Mouse (Mus musculus) frontal cortex, adult 2 months (tissue): ENCODE data around the gene Chfr. TPM values are rescaled to one million over a fixed set of nuclear protein-coding genes. Genes with fewer than 3 reads are reported as not detected.

Source experiments
- DNase-seq, 2 experiments: peaks; one replicate each; pipeline ENCODE4 v3.0.0; 2022; ENCODE audit warnings: low spot score in 1 of 2; ENCODE audit errors: extremely low spot score in 1 of 2
- polyA plus RNA-seq: library from polyadenylated mRNA; depleted of rRNA; stranded (reverse); fragments of >200 nt; gene quantifications from 2 replicates; pipeline ENCODE4 v1.2.3, GENCODE M21; 2012; rRNA removed

Gene Chfr
- 78.1 and 83.8 TPM in 2 replicates for polyA plus RNA-seq

- DNase-seq, result peak; percentile 98 to 100
Measured at GRCm38 (mm10) chr5:110135293-110136086, at the start of gene Chfr. Chfr (plus strand) TSS chr5:110135842.

DNA sequence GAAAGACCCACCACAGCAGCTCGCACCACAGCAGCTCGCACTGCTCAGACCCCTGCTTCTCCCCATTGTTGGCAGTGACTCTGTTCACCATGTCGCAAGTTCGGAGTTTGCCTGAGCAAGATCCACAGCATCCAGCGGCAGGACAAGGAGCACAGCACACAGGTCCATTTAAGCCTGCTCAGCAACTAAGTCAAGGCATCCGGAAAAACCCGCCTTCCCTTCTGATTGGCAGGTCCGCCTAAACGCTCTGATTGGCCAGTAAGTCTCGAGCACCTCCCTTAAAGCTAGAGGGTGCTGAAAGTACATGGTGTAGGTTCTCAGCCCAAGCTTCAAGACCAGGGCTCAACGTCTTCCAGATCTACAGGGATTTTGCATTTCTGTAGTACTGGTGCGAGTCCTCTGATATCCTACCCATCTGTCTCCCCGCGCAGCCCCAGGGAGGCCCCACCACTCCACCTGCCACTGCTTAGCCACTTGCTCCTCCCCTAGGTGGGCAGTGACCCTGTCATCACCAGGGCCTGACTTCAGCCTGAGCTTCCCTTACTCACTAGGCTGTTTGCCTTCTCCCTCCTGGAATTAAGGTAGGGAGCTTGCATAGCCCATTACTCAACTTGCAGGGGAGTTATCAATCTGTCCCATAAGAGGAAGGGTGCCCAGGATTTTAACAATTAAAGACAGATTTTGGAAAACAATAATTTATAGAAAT lies 49.3 kb upstream of the Chfr start:
- no peak for DNase-seq

DNA sequence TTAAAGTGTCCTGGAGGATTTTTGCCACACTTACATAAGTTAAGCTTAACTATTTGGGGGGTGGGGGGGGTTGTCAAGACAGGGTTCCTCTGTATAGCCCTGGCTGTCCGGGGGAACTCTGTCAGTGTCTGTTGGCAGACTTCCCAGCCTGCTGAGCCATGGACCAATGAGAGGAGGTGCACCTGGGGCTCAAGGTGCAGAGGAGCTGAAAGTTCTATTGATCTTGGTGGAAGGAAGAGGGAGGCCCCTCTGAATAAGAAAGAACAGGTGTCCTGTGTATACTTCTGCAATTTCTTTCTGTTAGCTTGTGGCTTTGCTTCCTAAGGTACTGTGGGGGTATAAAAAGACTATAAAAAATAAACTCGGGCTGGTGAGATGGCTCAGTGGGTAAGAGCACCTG lies 44.1 kb upstream of the Chfr start:
- no peak for DNase-seq

- DNase-seq, result peak; percentile 90 to 92
Measured at GRCm38 (mm10) chr5:110094030-110094846, 41.4 kb upstream of the Chfr start, which contains the start of gene Gm35315. Gm35315 (minus strand) TSS chr5:110094420.

DNA sequence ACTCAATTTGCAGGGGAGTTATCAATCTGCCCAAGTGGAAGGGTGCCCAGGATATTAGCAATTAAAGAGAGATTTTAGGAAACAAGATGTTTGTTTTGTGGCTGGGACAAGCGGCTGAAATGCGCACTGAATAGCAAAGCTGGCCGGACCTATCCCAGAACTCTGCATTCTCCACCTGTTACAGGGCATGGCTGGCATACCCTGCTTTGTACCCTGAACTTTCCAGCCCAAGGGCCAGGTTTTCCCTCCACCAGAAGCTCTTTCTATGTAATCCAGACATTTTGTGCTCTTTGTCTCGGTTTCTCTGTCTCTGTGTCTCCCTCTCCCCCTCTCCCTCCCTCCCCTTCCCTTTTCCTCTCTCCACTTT lies 40.8 kb upstream of the Chfr start:
- DNase-seq, result no peak

GRCm38 (mm10) chr5:110098991-110099477 lies 36.6 kb upstream of the Chfr start:
- peak; percentile 58 to 65 for DNase-seq

GRCm38 (mm10) chr5:110099656-110100580 lies 35.7 kb upstream of the Chfr start, which contains the start of gene Plcxd1:
Plcxd1 (plus strand) TSS chr5:110099969.
- peak in 1 of 2 experiments; percentile 21 for DNase-seq

DNA sequence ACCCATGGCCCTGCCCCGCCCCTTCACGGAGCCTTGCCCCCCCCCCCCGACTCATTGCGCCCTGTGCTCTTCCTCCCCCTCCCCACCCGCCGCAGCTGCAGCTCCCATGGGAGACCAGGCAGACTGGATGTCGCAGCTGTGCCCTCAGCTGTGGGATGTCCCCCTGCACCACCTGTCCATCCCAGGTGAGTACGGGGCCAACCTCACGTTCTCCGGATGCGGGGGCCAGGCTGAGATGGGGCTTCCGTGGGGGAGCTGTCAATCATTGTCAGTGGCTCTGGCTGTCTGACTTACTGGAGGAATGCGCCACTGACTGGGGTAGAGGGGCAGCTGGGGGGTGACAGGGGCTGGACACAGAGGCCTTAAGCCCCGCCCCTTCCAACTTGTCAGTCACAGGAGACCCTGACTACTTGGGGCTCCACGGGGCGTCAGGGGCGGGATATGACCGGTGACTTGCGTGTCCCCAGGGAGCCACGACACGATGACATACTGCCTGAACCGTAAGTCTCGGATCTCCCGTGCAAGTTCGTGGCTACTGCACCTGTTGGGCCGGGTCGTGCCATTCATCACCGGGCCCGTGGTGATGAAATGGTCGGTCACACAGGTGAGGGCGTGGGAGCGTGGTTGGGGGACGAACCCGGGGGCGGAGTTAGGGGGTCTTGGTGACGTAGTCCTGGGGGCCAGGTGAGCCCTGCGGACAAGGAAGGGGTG lies 34.6 kb upstream of the Chfr start:
- DNase-seq, result peak; percentile 33 to 38

DNA sequence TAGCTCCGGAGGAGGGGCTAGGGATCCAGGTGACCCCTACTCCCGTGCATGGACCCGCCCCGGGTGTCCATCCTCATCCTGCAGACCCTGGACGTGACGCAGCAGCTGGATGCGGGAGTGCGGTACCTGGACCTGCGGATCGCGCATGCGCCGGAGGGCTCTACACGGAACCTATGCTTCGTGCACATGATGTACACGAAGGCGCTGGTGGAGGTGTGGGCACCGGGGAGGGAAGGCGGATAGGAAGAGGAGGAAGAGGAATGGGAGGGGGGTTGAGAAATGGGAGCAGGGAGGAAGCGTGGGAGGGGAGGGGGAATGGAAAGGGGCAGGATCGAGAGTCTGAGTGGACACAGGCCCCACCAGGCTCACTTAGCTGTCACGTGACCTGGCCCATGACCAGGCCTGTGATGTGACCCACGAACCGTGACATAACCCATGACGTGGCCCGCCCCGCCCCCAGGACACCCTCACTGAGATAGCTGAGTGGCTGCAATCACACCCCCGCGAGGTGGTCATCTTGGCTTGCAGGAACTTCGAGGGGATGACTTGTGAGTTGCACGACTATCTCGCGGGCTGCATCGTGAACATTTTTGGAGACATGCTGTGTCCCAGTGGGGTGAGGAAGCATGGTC lies 33.8 kb upstream of the Chfr start:
- DNase-seq, result peak; percentile 68 to 80

GRCm38 (mm10) chr5:110102429-110102828 lies 33.2 kb upstream of the Chfr start:
- no peak for DNase-seq

GRCm38 (mm10) chr5:110102853-110103625 lies 32.6 kb upstream of the Chfr start:
- no peak for DNase-seq

DNA sequence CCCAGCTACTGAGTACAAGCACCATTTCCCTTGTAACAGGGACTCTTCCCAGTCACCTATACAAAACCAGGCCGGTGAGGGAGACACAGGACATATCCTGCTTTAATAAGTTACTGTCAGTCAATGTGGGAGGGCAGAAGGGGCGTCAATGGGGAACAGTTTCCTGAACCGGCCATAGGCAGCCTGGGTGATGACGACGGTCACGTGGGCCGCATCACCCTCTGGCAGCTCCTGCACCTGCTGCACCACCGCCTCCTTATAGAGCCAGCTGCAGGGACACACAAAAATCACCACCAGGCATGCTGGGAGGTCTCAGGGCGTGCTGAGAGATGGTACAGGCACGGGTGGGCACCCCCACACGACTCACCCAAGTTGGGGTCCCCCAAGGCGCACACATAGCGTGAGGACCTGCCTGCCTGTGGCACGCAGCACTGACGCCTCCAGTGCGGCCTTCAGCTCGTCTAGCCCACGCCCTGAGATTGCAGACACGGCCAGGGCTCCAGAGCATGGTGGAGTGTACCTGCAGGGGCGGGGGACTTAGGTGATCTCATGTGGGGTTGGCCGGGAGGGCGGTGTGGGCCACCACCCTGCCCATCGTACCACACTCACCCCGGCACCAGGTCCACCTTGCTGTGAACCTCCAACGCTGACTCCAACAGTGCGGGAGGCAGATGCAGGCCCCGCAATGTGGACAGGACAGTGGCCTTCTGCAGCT lies 31.6 kb upstream of the Chfr start:
- DNase-seq, result no peak

DNA sequence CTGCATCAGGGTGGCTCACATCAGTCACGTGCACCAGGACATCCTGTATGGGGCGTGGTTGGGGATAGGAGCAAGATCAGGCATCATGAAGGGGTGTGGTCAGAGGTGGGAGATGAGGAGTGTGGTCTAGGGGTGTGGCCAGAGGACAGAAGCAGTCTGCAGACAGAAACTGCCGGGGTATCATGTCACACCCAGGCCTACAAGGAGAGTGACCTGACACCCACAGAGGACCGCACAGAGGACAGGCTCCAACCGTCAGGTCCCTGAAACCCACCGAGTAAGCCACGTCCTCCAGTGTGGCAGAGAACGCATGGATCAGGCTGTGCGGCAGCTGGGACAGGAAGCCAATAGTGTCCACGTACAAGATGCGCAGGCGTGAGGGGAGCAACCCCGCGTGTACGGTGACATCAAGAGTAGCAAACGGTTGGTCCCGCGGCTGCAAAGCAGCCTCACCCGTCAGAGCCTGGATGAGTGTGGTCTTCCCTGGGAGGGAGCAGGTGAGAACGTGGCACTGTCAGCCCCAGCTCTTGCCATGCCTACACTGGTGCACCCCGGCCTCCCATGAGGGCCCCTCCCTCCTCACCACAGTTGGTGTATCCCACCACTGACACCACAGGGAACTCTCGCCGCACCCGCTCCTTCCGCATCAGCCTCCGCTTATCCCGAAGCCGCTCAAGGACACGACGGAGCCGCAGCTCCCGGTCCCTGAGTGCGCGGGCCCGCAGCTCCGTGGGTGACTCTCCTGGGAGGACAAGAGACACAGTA lies 30.8 kb upstream of the Chfr start:
- peak in 1 of 2 experiments; percentile 27 for DNase-seq

DNA sequence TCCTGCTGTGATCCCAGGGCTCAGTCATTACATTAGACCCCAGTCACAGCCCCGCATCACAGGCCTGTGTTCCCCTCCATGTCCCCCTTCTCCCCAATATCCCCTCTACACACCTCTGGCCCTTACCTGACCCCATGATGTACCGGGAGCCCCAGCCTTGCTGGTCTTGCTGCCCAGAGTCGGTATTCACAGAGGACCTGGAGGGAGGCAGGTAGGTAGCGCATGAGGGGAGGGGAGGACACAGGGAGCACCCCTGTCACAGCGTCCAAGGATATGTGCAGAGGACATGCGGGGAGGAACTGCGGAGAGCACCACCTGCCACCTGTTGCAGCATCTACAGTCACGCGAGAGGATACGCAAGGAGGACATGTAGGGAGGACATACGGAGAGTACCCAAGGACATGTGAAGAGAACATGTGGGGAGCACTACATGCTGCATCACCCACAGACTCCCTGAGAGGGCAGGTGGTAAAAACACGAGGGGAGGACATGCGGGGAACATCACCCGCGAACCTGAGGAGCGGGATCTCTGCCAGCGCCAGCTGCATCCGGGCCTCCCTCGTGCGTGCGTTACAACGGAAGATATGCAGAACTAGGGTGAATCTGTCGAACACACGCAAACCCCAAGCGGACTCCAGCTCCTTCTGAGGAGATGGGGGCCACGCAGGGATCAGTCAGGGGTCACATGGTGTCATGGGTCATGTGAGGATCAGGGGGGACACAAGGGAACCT lies 29.3 kb upstream of the Chfr start:
- DNase-seq, result peak in 1 of 2 experiments; percentile 17

DNA sequence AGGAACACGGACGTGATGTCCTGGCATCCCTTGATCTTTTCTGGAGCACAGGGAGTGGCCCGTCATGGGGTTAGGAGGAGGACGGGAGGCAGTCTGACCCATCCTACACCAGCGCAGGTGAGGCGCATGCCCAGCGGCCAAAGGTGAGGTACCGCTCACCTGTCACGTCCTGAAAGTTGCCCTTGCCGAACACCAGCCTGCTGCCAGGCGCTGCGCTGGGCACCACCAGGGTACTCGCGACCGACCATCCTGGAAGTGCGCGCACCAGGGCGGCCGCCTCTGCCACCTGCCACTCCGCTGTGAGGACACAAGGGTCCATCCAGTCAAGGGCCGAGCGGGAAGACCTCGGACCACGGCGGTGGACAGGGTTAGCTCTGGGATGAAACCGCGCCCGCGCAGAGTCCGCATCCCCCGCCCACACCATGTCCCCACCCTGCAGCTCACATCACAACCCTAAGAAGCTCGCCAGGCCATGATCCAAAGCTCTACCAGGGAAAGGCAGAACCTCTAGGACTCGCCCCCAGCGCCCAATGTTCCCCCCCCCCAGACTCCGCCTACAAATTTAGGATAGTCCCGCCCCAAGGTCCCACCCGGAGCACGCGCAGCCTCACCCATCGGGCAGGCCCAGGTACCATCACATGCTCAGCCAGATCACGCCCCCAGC lies 28.6 kb upstream of the Chfr start:
- peak; percentile 34 to 39 for DNase-seq
